Mouse (Mus musculus): ENCODE results near the gene Gm38655.
"Not testable (repeated sequence)": the region's sequence is repeated elsewhere in the genome, so short reads cannot be mapped to it uniquely, and the experiment has no call there.

Gene Gm38655

GRCm38 (mm10) chr17:25165970-25166671 lies 9.2 kb downstream of the Gm38655 start:
- no peak for DNase-seq

GRCm38 (mm10) chr17:25164770-25165169 lies 10.5 kb downstream of the Gm38655 start:
- DNase-seq = no peak

- DNase-seq = no peak
These were observed 11.9 kb downstream of the Gm38655 start for GRCm38 (mm10) chr17:25163387-25163786.

GRCm38 (mm10) chr17:25162161-25162560 lies 13.1 kb downstream of the Gm38655 start, which contains the start of gene Ccdc154:
Gene Ccdc154 (plus strand): TSS chr17:25162461.
- no peak for DNase-seq

- DNase-seq = no peak
These were observed 35.3 kb downstream of the Gm38655 start for GRCm38 (mm10) chr17:25139960-25140359.

- no peak for DNase-seq
These were observed 36.5 kb downstream of the Gm38655 start for GRCm38 (mm10) chr17:25138803-25139202.

GRCm38 (mm10) chr17:25135622-25136021 lies 39.6 kb downstream of the Gm38655 start:
- no peak for DNase-seq

- DNase-seq = peak; percentile 95
These were observed 42.0 kb downstream of the Gm38655 start, which contains the start of gene Clcn7 for GRCm38 (mm10) chr17:25133275-25133698. Gene Clcn7 (plus strand): TSS chr17:25133391.

GRCm38 (mm10) chr17:25130060-25130459 lies 45.2 kb downstream of the Gm38655 start:
- no peak for DNase-seq

GRCm38 (mm10) chr17:25127681-25128080 lies 47.6 kb downstream of the Gm38655 start:
- DNase-seq = no peak

GRCm38 (mm10) chr17:25127079-25127478 lies 48.2 kb downstream of the Gm38655 start:
- no peak for DNase-seq

GRCm38 (mm10) chr17:25125442-25126060 lies 49.7 kb downstream of the Gm38655 start:
- DNase-seq = not testable (repeated sequence)

GRCm38 (mm10) chr17:25123979-25124378 lies 51.3 kb downstream of the Gm38655 start:
- no peak for DNase-seq
